Mouse (Mus musculus) heart, postnatal 0 days (tissue): ENCODE data around the gene Cntn5. TPM values are rescaled to one million over a fixed set of nuclear protein-coding genes. Genes with fewer than 3 reads are reported as not detected.

Experiments used
- ATAC-seq: fragments of 200-750 bp; cut with Nextera tagmentation; 2 replicates; pipeline ENCODE4 v1.8.0; 2017; ENCODE audit warnings: low read depth, moderate number of reproducible peaks, moderate library complexity; ENCODE audit not compliant: insufficient read depth
- DNase-seq: peaks from one replicate; pipeline ENCODE4 v3.0.0-alpha.2; 2016; ENCODE audit warnings: low spot score
- H3K27ac ChIP-seq: fragments of 300-500 bp; sonication (generic); 2 replicates; pipeline ENCODE4 v1.5.1; 2014; ENCODE audit warnings: low read depth, mild to moderate bottlenecking
- H3K27me3 ChIP-seq: fragments of 300-500 bp; sonication (generic); 2 replicates; pipeline ENCODE4 v1.6.1; 2014; ENCODE audit warnings: low read length, mixed read lengths; ENCODE audit not compliant: control insufficient read depth, insufficient read depth
- H3K36me3 ChIP-seq: fragments of 300-500 bp; sonication (generic); replicated peaks from 2 replicates; pipeline ENCODE4 v1.6.1; 2014; ENCODE audit warnings: low read length, mixed read lengths; ENCODE audit not compliant: control insufficient read depth, insufficient read depth
- H3K4me1 ChIP-seq: fragments of 300-500 bp; sonication (generic); 2 replicates; pipeline ENCODE4 v1.6.1; 2014; ENCODE audit warnings: antibody characterized with exemption; ENCODE audit not compliant: control insufficient read depth, insufficient read depth
- H3K4me2 ChIP-seq: fragments of 300-500 bp; sonication (generic); 2 replicates; pipeline ENCODE4 v1.6.1; 2014; ENCODE audit warnings: low read depth, mild to moderate bottlenecking, low read length, moderate library complexity
- H3K4me3 ChIP-seq: fragments of 300-500 bp; sonication (generic); 2 replicates; pipeline ENCODE4 v1.5.1; 2014; ENCODE audit warnings: low read depth, low read length
- H3K9ac ChIP-seq: fragments of 300-500 bp; sonication (generic); replicated peaks from 2 replicates; pipeline ENCODE4 v1.6.1; 2014; ENCODE audit warnings: low read depth, low read length, mixed read lengths
- H3K9me3 ChIP-seq: fragments of 300-500 bp; sonication (generic); replicated peaks from 2 replicates; pipeline ENCODE4 v1.6.1; 2016; ENCODE audit warnings: low read length; ENCODE audit not compliant: control insufficient read depth
- CTCF ChIP-seq: IDR thresholded peaks from 2 replicates; pipeline ENCODE4 v1.5.1; 2016; ENCODE audit warnings: antibody characterized with exemption, control low read depth, low read depth
- EP300 ChIP-seq: IDR thresholded peaks from 2 replicates; pipeline ENCODE4 v1.6.1; 2016; ENCODE audit warnings: antibody characterized with exemption, low read depth
- WGBS: fragments of 180-500 bp; shearing (Covaris S2); extraction: QIAGEN DNeasy Blood & Tissue Kit; methylation state at CpG from one replicate; pipeline ENCODE4 v1.1.7; 2014; 5-methylcytosine and 5-hydroxymethylcytosine counted together
- polyA plus RNA-seq: library from polyadenylated mRNA; unstranded; fragments of >200 nt; fragmentation: Nextera tagmentation; extraction: Ambion mirVana; gene quantifications from 2 replicates; pipeline ENCODE4 v1.2.1, GENCODE M21; 2015
- total RNA-seq: library from RNA; depleted of rRNA; stranded (reverse); fragments of >200 nt; gene quantifications from 2 replicates; pipeline ENCODE4 v1.2.3, GENCODE M21; 2014; ENCODE audit warnings: low replicate concordance

The Cntn5 gene
- total and polyA plus RNA-seq, 2 experiments from 2014 or later: 0.07 to 0.19 TPM

- Histone ChIP-seq H3K4me3 (no peak overlapping the region), H3K27ac (no peak overlapping the region), H3K4me2 (no peak overlapping the region), H3K36me3 (no peaks in the 10 kb centered on the region), H3K4me1 (no peaks in the 10 kb centered on the region), H3K9me3 (no peaks in the 10 kb centered on the region), H3K9ac (no peak overlapping the region), H3K27me3 (no peaks in the 10 kb centered on the region)
- TF ChIP-seq EP300: no peak
- TF ChIP-seq CTCF: no peak
- DNase-seq (no peak), ATAC-seq (no peak)
Measured at GRCm38 (mm10) chr9:10376261-10376660, 528.3 kb downstream of the Cntn5 start.

DNA sequence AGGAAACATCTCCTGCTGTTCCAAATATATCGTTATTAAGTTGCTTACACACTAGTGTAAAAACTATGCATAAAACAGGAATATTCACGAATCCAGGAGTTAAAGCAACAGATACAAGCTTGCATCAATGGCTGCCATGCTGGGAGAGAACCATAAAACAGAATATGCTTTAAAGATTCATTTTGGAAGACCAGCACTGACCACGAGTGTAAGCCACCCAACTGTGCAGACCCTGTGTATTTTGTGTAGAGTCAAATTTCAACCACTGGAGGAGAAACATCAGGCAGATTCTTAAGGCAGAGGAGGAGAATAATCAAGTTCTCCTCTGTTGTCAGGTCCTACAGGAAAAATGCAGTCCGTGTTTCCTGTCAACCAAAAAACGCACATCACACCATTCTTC lies 535.6 kb downstream of the Cntn5 start:
- Histone ChIP-seq H3K27ac (no peak overlapping the region), H3K36me3 (no peaks in the 10 kb centered on the region), H3K9me3 (no peaks in the 10 kb centered on the region), H3K4me1 (no peaks in the 10 kb centered on the region), H3K4me2 (no peak overlapping the region), H3K4me3 (no peak overlapping the region), H3K9ac (no peak overlapping the region), H3K27me3 (no peaks in the 10 kb centered on the region)
- DNase-seq (no peak), ATAC-seq (no peak)
- WGBS: 63% methylated on average over 5 of the region's 5 CpGs
- TF ChIP-seq CTCF: no peak
- no peak for TF ChIP-seq EP300

- ATAC-seq (no peak), DNase-seq (no peak)
- H3K9me3 ChIP-seq: no peaks in the 10 kb centered on the region
- H3K36me3 ChIP-seq: no peaks in the 10 kb centered on the region
- WGBS: 52% methylated on average over 1 of the region's 1 CpGs
- no peak overlapping the region for H3K27ac ChIP-seq
- no peak overlapping the region for H3K4me2 ChIP-seq
- no peaks in the 10 kb centered on the region for H3K4me1 ChIP-seq
- TF ChIP-seq CTCF (no peak), EP300 (no peak)
- H3K27me3 ChIP-seq: no peaks in the 10 kb centered on the region
- no peak overlapping the region for H3K9ac ChIP-seq
- no peak overlapping the region for H3K4me3 ChIP-seq
Measured at GRCm38 (mm10) chr9:10368410-10368809, 536.2 kb downstream of the Cntn5 start.

DNA sequence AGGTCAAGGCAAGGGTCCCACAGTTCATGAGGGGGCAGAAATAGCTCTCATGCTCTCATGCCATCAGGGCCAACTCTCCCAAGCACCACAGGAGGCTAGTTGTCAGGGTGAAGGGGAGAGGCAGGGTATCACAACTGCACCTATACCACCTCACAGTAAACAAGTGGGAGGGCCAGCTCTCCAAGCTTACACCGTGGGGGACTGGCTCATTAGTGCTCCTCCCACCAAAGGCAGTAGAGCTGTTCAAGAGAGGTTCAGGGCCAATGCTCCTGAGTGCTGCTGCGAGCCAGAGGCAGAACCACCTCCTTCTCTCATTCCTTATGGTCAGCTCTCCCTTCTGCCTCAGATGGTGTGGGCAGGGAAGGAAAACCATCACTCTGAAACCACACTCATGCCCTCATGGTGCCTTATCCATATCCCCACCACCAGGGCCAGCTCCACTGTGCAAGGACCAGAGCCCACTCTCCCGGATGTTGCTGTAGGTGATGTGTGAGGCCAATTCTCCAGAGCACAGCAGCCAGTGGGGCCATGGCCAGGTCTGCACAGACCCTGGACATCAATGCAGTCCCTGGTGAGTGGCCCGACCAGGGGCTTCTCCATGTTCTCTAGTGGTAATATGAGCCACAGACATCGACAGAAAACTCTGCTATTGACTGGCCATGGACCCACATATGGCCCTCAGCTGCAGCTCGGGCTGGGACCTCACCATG lies 538.2 kb downstream of the Cntn5 start:
- WGBS: 62% methylated on average over 6 of the region's 6 CpGs
- Histone ChIP-seq H3K4me1 (no peaks in the 10 kb centered on the region), H3K4me2 (no peak overlapping the region), H3K27ac (no peak overlapping the region), H3K9me3 (no peaks in the 10 kb centered on the region), H3K36me3 (no peaks in the 10 kb centered on the region), H3K9ac (no peak overlapping the region), H3K27me3 (no peaks in the 10 kb centered on the region), H3K4me3 (no peak overlapping the region)
- no peak for DNase-seq
- ATAC-seq: no peak
- TF ChIP-seq EP300: no peak
- no peak for TF ChIP-seq CTCF

DNA sequence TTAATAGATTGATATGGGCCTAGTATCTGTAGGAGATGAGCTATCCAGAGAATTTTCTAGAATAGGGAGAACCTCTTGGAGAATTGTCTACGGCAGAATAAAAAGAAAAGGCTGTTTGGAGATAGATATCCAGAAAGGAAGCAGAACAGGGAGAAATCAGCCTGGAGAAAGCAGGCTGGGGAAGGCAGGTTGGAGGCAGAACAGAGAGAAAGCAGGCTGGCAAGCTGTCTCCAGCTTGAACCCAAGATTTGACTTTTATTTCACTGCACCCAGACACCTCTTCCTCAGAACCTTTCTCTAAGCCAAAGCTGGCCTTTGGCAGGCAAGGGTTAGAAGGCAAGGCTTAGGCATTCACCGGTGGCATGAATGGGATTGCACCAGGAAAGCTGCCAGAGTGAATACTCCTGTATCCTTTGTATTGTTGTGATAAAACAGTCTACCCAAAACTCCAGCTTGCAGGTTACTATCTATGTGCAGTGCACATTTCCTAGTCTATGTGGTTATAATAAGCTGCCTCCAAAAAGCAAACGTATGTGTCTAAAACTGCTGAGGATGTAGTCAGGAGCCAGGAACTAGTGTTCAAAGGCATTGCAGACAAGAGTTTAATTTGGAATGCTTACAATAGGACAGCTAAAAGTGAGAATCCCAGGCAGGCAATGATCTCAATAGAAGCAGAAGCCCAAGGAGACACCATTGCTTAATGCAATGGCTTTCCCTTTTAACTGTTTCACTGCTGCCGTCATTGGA lies 553.5 kb downstream of the Cntn5 start:
- Histone ChIP-seq H3K9me3 (no peaks in the 10 kb centered on the region), H3K36me3 (no peaks in the 10 kb centered on the region), H3K9ac (no peak overlapping the region), H3K4me2 (no peak overlapping the region), H3K4me3 (no peak overlapping the region), H3K27me3 (no peaks in the 10 kb centered on the region), H3K27ac (no peak overlapping the region), H3K4me1 (no peaks in the 10 kb centered on the region)
- WGBS: 64% methylated on average over 4 of the region's 4 CpGs
- no peak for ATAC-seq
- no peak for DNase-seq
- TF ChIP-seq EP300 (no peak), CTCF (no peak)
